Mouse (Mus musculus): Measurements from ENCODE around the gene Clasp1.
A peak's percentile ranks its signal among the peaks of the same experiment; 100 is the strongest.

DNA sequence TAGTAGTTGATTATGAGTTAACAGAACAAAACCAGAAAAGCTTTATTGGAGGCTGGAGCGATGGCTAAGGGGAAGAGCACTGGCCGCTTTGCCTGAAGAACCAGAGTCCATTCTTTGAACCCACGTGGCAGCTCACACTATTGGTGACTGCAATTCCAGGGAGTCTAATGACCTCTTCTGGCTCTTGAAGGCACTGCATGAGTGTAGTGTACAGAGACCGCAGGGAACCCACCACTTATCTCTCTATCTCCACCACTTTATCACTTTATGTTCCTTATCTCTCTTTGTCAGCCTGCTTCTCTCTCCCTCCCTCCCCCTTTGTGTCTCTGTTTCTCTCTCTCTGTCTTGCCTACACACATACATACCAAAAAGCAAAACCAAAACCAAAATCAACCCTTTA lies 88.1 kb downstream of the Clasp1 start:
- 0 out of 2 replicates have a peak, but pooled peaks have one; percentile 18 for TF ChIP-seq CTCF (IDR thresholded peaks at IDR 0.05; ENCODE audit: insufficient read depth, low read depth, low read length)
- TF ChIP-seq POLR2A (IDR thresholded peaks at IDR 0.05; ENCODE audit: insufficient read depth, low read depth, low read length), result no peak

Measured in olfactory bulb, adult 2 months (tissue).